Mouse (Mus musculus) fibroblast of lung, adult 2 months (primary cell): ENCODE measurements around the gene Tmem270.

Experiments used
- DNase-seq: peaks from one replicate; pipeline ENCODE4 v3.0.0-alpha.2; 2011; ENCODE audit warnings: low read depth

The Tmem270 gene

GRCm38 (mm10) chr5:134887447-134888335 is 18.8 kb downstream of the Tmem270 start:
- no peak for DNase-seq

GRCm38 (mm10) chr5:134883077-134883476 is 23.5 kb downstream of the Tmem270 start:
- DNase-seq = no peak

- DNase-seq = no peak
These were observed 29.7 kb downstream of the Tmem270 start for GRCm38 (mm10) chr5:134876801-134877200.

- no peak for DNase-seq
These were observed 31.3 kb downstream of the Tmem270 start for GRCm38 (mm10) chr5:134875245-134875644.

- DNase-seq = no peak
These were observed 32.3 kb downstream of the Tmem270 start for GRCm38 (mm10) chr5:134873956-134874879.

GRCm38 (mm10) chr5:134873034-134873433 is 33.5 kb downstream of the Tmem270 start:
- DNase-seq = no peak

- DNase-seq = peak; percentile 83
These were observed 33.9 kb downstream of the Tmem270 start for GRCm38 (mm10) chr5:134872597-134872996.

- no peak for DNase-seq
These were observed 38.0 kb downstream of the Tmem270 start for GRCm38 (mm10) chr5:134868506-134868905.

- no peak for DNase-seq
These were observed 39.0 kb downstream of the Tmem270 start for GRCm38 (mm10) chr5:134867320-134868144.

- no peak for DNase-seq
These were observed 41.4 kb downstream of the Tmem270 start for GRCm38 (mm10) chr5:134865158-134865557.

- no peak for DNase-seq
These were observed 44.5 kb downstream of the Tmem270 start for GRCm38 (mm10) chr5:134861902-134862497.

- no peak for DNase-seq
These were observed 47.3 kb downstream of the Tmem270 start for GRCm38 (mm10) chr5:134859193-134859592.

- no peak for DNase-seq
These were observed 48.2 kb downstream of the Tmem270 start for GRCm38 (mm10) chr5:134858378-134858777.

- DNase-seq = no peak
These were observed 53.7 kb downstream of the Tmem270 start for GRCm38 (mm10) chr5:134852873-134853272.
